Mouse (Mus musculus): ENCODE measurements at regions not wholly inside any gene's neighbourhood (a gene's known extent, or its start where the extent isn't known, plus 50 kb on each side); places are given as distances from the start of the nearest gene placed in this dataset.

- H3K27ac ChIP-seq (ENCODE audit: low read length): no peak overlapping the region
- ATAC-seq: no peak
- H3K4me3 ChIP-seq (ENCODE audit: low read depth, low read length): no peak overlapping the region
- no peak overlapping the region for H3K9ac ChIP-seq (ENCODE audit: low read depth, low read length)
- H3K9me3 ChIP-seq (replicated peaks; ENCODE audit: control insufficient read depth, low read length, poor library complexity, severe bottlenecking): no peaks in the 10 kb centered on the region
- H3K36me3 ChIP-seq (ENCODE audit: control insufficient read depth, insufficient read depth, low read length): no peaks in the 10 kb centered on the region
- H3K4me2 ChIP-seq (ENCODE audit: low read length): no peak overlapping the region
- no peaks in the 10 kb centered on the region for H3K27me3 ChIP-seq (ENCODE audit: control insufficient read depth, insufficient read depth, low read depth, low read length)
- 56% methylated on average over 1 of the region's 1 CpGs for WGBS
- no peaks in the 10 kb centered on the region for H3K4me1 ChIP-seq (ENCODE audit: control insufficient read depth, insufficient read depth, low read length)
These were observed 123.1 kb downstream of the Areg start for GRCm38 (mm10) chr5:91262526-91262925.

- Histone ChIP-seq H3K9ac (ENCODE audit: low read depth, low read length) (no peak overlapping the region), H3K27me3 (ENCODE audit: control insufficient read depth, insufficient read depth, low read depth, low read length) (no peaks in the 10 kb centered on the region), H3K4me1 (ENCODE audit: control insufficient read depth, insufficient read depth, low read length) (no peaks in the 10 kb centered on the region), H3K4me3 (ENCODE audit: low read depth, low read length) (no peak overlapping the region), H3K27ac (ENCODE audit: low read length) (no peak overlapping the region), H3K4me2 (ENCODE audit: low read length) (no peak overlapping the region), H3K9me3 (replicated peaks; ENCODE audit: control insufficient read depth, low read length, poor library complexity, severe bottlenecking) (no peaks in the 10 kb centered on the region), H3K36me3 (ENCODE audit: control insufficient read depth, insufficient read depth, low read length) (no peaks in the 10 kb centered on the region)
- WGBS: 64% methylated on average over 1 of the region's 1 CpGs
- ATAC-seq: no peak
These were observed 131.3 kb downstream of the Areg start for GRCm38 (mm10) chr5:91270747-91271146.

- Histone ChIP-seq H3K27ac (ENCODE audit: low read length) (no peak overlapping the region), H3K27me3 (ENCODE audit: control insufficient read depth, insufficient read depth, low read depth, low read length) (no peaks in the 10 kb centered on the region), H3K4me2 (ENCODE audit: low read length) (no peak overlapping the region), H3K36me3 (ENCODE audit: control insufficient read depth, insufficient read depth, low read length) (no peaks in the 10 kb centered on the region), H3K9ac (ENCODE audit: low read depth, low read length) (no peak overlapping the region), H3K9me3 (replicated peaks; ENCODE audit: control insufficient read depth, low read length, poor library complexity, severe bottlenecking) (no peaks in the 10 kb centered on the region), H3K4me1 (ENCODE audit: control insufficient read depth, insufficient read depth, low read length) (no peaks in the 10 kb centered on the region), H3K4me3 (ENCODE audit: low read depth, low read length) (no peak overlapping the region)
- ATAC-seq: no peak
These were observed 131.4 kb downstream of the Btc start for GRCm38 (mm10) chr5:91271416-91271815.

GRCm38 (mm10) chr5:91274411-91274810 lies 128.4 kb downstream of the Btc start:
- Histone ChIP-seq H3K4me1 (ENCODE audit: control insufficient read depth, insufficient read depth, low read length) (no peaks in the 10 kb centered on the region), H3K4me2 (ENCODE audit: low read length) (no peak overlapping the region), H3K27me3 (ENCODE audit: control insufficient read depth, insufficient read depth, low read depth, low read length) (no peaks in the 10 kb centered on the region), H3K9ac (ENCODE audit: low read depth, low read length) (no peak overlapping the region), H3K27ac (ENCODE audit: low read length) (no peak overlapping the region), H3K4me3 (ENCODE audit: low read depth, low read length) (no peak overlapping the region), H3K36me3 (ENCODE audit: control insufficient read depth, insufficient read depth, low read length) (no peaks in the 10 kb centered on the region), H3K9me3 (replicated peaks; ENCODE audit: control insufficient read depth, low read length, poor library complexity, severe bottlenecking) (no peaks in the 10 kb centered on the region)
- no peak for ATAC-seq
- 91% methylated on average over 3 of the region's 3 CpGs for WGBS

GRCm38 (mm10) chr5:91278466-91278865 lies 124.3 kb downstream of the Btc start:
- H3K4me3 ChIP-seq (ENCODE audit: low read depth, low read length): no peak overlapping the region
- no peak for ATAC-seq
- H3K27me3 ChIP-seq (ENCODE audit: control insufficient read depth, insufficient read depth, low read depth, low read length): no peaks in the 10 kb centered on the region
- no peaks in the 10 kb centered on the region for H3K36me3 ChIP-seq (ENCODE audit: control insufficient read depth, insufficient read depth, low read length)
- no peaks in the 10 kb centered on the region for H3K9me3 ChIP-seq (replicated peaks; ENCODE audit: control insufficient read depth, low read length, poor library complexity, severe bottlenecking)
- H3K9ac ChIP-seq (ENCODE audit: low read depth, low read length): no peak overlapping the region
- no peaks in the 10 kb centered on the region for H3K4me1 ChIP-seq (ENCODE audit: control insufficient read depth, insufficient read depth, low read length)
- H3K4me2 ChIP-seq (ENCODE audit: low read length): no peak overlapping the region
- WGBS: 81% methylated on average over 3 of the region's 3 CpGs
- H3K27ac ChIP-seq (ENCODE audit: low read length): no peak overlapping the region

GRCm38 (mm10) chr5:91279464-91279863 lies 123.3 kb downstream of the Btc start:
- Histone ChIP-seq H3K27ac (ENCODE audit: low read length) (no peak overlapping the region), H3K4me2 (ENCODE audit: low read length) (no peak overlapping the region), H3K9me3 (replicated peaks; ENCODE audit: control insufficient read depth, low read length, poor library complexity, severe bottlenecking) (no peaks in the 10 kb centered on the region), H3K36me3 (ENCODE audit: control insufficient read depth, insufficient read depth, low read length) (no peaks in the 10 kb centered on the region), H3K27me3 (ENCODE audit: control insufficient read depth, insufficient read depth, low read depth, low read length) (no peaks in the 10 kb centered on the region), H3K4me3 (ENCODE audit: low read depth, low read length) (no peak overlapping the region), H3K9ac (ENCODE audit: low read depth, low read length) (no peak overlapping the region), H3K4me1 (ENCODE audit: control insufficient read depth, insufficient read depth, low read length) (no peaks in the 10 kb centered on the region)
- ATAC-seq: no peak
- 80% methylated on average over 2 of the region's 2 CpGs for WGBS

GRCm38 (mm10) chr5:91282969-91283368 lies 119.8 kb downstream of the Btc start:
- Histone ChIP-seq H3K27ac (ENCODE audit: low read length) (no peak overlapping the region), H3K27me3 (ENCODE audit: control insufficient read depth, insufficient read depth, low read depth, low read length) (no peaks in the 10 kb centered on the region), H3K4me3 (ENCODE audit: low read depth, low read length) (no peak overlapping the region), H3K36me3 (ENCODE audit: control insufficient read depth, insufficient read depth, low read length) (no peaks in the 10 kb centered on the region), H3K9me3 (replicated peaks; ENCODE audit: control insufficient read depth, low read length, poor library complexity, severe bottlenecking) (no peaks in the 10 kb centered on the region), H3K4me1 (ENCODE audit: control insufficient read depth, insufficient read depth, low read length) (no peaks in the 10 kb centered on the region), H3K4me2 (ENCODE audit: low read length) (no peak overlapping the region), H3K9ac (ENCODE audit: low read depth, low read length) (no peak overlapping the region)
- 85% methylated on average over 7 of the region's 7 CpGs for WGBS
- no peak for ATAC-seq

- no peaks in the 10 kb centered on the region for H3K4me1 ChIP-seq (ENCODE audit: control insufficient read depth, insufficient read depth, low read length)
- WGBS: 76% methylated on average over 4 of the region's 4 CpGs
- no peaks in the 10 kb centered on the region for H3K27me3 ChIP-seq (ENCODE audit: control insufficient read depth, insufficient read depth, low read depth, low read length)
- H3K9me3 ChIP-seq (replicated peaks; ENCODE audit: control insufficient read depth, low read length, poor library complexity, severe bottlenecking): no peaks in the 10 kb centered on the region
- H3K27ac ChIP-seq (ENCODE audit: low read length): no peak overlapping the region
- H3K9ac ChIP-seq (ENCODE audit: low read depth, low read length): no peak overlapping the region
- H3K4me2 ChIP-seq (ENCODE audit: low read length): no peak overlapping the region
- H3K36me3 ChIP-seq (ENCODE audit: control insufficient read depth, insufficient read depth, low read length): no peaks in the 10 kb centered on the region
- ATAC-seq: no peak
- H3K4me3 ChIP-seq (ENCODE audit: low read depth, low read length): no peak overlapping the region
These were observed 109.7 kb downstream of the Btc start for GRCm38 (mm10) chr5:91293073-91293472.

GRCm38 (mm10) chr5:91294957-91295356 lies 107.8 kb downstream of the Btc start:
- Histone ChIP-seq H3K9me3 (replicated peaks; ENCODE audit: control insufficient read depth, low read length, poor library complexity, severe bottlenecking) (no peaks in the 10 kb centered on the region), H3K4me2 (ENCODE audit: low read length) (no peak overlapping the region), H3K9ac (ENCODE audit: low read depth, low read length) (no peak overlapping the region), H3K27ac (ENCODE audit: low read length) (no peak overlapping the region), H3K4me1 (ENCODE audit: control insufficient read depth, insufficient read depth, low read length) (no peaks in the 10 kb centered on the region), H3K36me3 (ENCODE audit: control insufficient read depth, insufficient read depth, low read length) (no peaks in the 10 kb centered on the region), H3K27me3 (ENCODE audit: control insufficient read depth, insufficient read depth, low read depth, low read length) (no peaks in the 10 kb centered on the region), H3K4me3 (ENCODE audit: low read depth, low read length) (no peak overlapping the region)
- 88% methylated on average over 3 of the region's 3 CpGs for WGBS
- ATAC-seq: no peak

GRCm38 (mm10) chr5:91297068-91297467 lies 105.7 kb downstream of the Btc start:
- Histone ChIP-seq H3K4me2 (ENCODE audit: low read length) (no peak overlapping the region), H3K4me1 (ENCODE audit: control insufficient read depth, insufficient read depth, low read length) (no peaks in the 10 kb centered on the region), H3K27me3 (ENCODE audit: control insufficient read depth, insufficient read depth, low read depth, low read length) (no peaks in the 10 kb centered on the region), H3K9me3 (replicated peaks; ENCODE audit: control insufficient read depth, low read length, poor library complexity, severe bottlenecking) (no peaks in the 10 kb centered on the region), H3K4me3 (ENCODE audit: low read depth, low read length) (no peak overlapping the region), H3K9ac (ENCODE audit: low read depth, low read length) (no peak overlapping the region), H3K36me3 (ENCODE audit: control insufficient read depth, insufficient read depth, low read length) (no peaks in the 10 kb centered on the region), H3K27ac (ENCODE audit: low read length) (no peak overlapping the region)
- WGBS: 82% methylated on average over 2 of the region's 2 CpGs
- ATAC-seq: no peak

Measured in midbrain, embryonic 16.5 days (tissue).